Mouse (Mus musculus) lung, postnatal 0 days (tissue): ENCODE results near the gene Myo1e. TPM values are rescaled to one million over a fixed set of nuclear protein-coding genes. Genes with fewer than 3 reads are reported as not detected.

Experiments
- ATAC-seq: fragments of 200-750 bp; cut with Nextera tagmentation; 2 replicates; pipeline ENCODE4 v1.8.0; 2017; ENCODE audit warnings: moderate library complexity
- DNase-seq: peaks from one replicate; pipeline ENCODE4 v3.0.0-alpha.2; 2016; ENCODE audit warnings: low spot score
- H3K27ac ChIP-seq: fragments of 300-500 bp; sonication (generic); 2 replicates; pipeline ENCODE4 v1.5.1; 2014; ENCODE audit warnings: antibody characterized with exemption, mild to moderate bottlenecking, low read length, mixed read lengths
- H3K27me3 ChIP-seq: fragments of 300-500 bp; sonication (generic); replicated peaks from 2 replicates; pipeline ENCODE4 v1.6.1; 2014; ENCODE audit warnings: low read length, mixed read lengths; ENCODE audit not compliant: insufficient read depth
- H3K36me3 ChIP-seq: fragments of 300-500 bp; sonication (generic); 2 replicates; pipeline ENCODE4 v1.6.1; 2014; ENCODE audit warnings: low read length, mixed read lengths; ENCODE audit not compliant: insufficient read depth
- H3K4me1 ChIP-seq: fragments of 300-500 bp; sonication (generic); 2 replicates; pipeline ENCODE4 v1.6.1; 2014; ENCODE audit warnings: antibody characterized with exemption, low read depth, low read length, mixed read lengths; ENCODE audit not compliant: insufficient read depth
- H3K4me2 ChIP-seq: fragments of 300-500 bp; sonication (generic); replicated peaks from 2 replicates; pipeline ENCODE4 v1.6.1; 2014; ENCODE audit warnings: low read depth, mild to moderate bottlenecking, low read length, moderate library complexity, mixed read lengths
- H3K4me3 ChIP-seq: fragments of 300-500 bp; sonication (generic); 2 replicates; pipeline ENCODE4 v1.5.1; 2014; ENCODE audit warnings: low read depth, low read length
- H3K9ac ChIP-seq: fragments of 300-500 bp; sonication (generic); replicated peaks from 2 replicates; pipeline ENCODE4 v1.6.1; 2014; ENCODE audit warnings: low read depth, mild to moderate bottlenecking
- H3K9me3 ChIP-seq: fragments of 300-500 bp; sonication (generic); 2 replicates; pipeline ENCODE4 v1.6.1; 2016; ENCODE audit warnings: low read length, mixed read lengths
- CTCF ChIP-seq: IDR thresholded peaks from 2 replicates; pipeline ENCODE4 v1.5.1; 2016; ENCODE audit warnings: antibody characterized with exemption, mild to moderate bottlenecking
- EP300 ChIP-seq: IDR thresholded peaks from 2 replicates; pipeline ENCODE4 v1.6.1; 2016; ENCODE audit warnings: antibody characterized with exemption, mild to moderate bottlenecking, control low read depth
- WGBS: fragments of 180-500 bp; shearing (Covaris S2); extraction: QIAGEN DNeasy Blood & Tissue Kit; methylation state at CpG from one replicate; pipeline ENCODE4 v1.1.7; 2014; 5-methylcytosine and 5-hydroxymethylcytosine counted together
- polyA plus RNA-seq: library from polyadenylated mRNA; unstranded; fragments of >200 nt; fragmentation: Nextera tagmentation; extraction: Ambion mirVana; gene quantifications from 2 replicates; pipeline ENCODE4 v1.2.1, GENCODE M21; 2015

Myo1e gene
- polyA plus RNA-seq, 1 experiment from 2014 or later, result 36.0 TPM

DNA sequence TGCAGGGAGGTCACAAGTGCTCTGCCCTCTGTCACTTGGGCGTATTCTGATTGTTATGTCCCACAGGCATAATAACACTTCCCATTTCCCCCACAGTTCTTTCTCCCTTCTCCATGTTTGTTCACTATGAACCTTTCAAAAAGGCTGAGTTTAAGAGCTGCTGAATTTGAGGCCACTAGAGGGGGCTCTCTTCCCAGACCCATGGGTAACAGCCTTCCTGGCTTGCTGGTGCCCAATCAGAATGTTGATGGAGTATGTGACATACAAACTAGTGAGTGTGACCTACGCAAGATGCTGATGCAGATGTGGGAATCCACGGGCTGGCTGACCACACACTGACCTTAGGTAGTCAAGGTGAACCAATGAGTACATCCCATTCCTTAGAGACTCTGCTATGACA is 201.6 kb downstream of the Myo1e start:
- 87% methylated on average over 3 of the region's 3 CpGs for WGBS
- Histone ChIP-seq H3K9me3 (no peaks in the 10 kb centered on the region), H3K36me3 (peaks cover 10% of the 10 kb centered on the region), H3K4me1 (no peaks in the 10 kb centered on the region), H3K27me3 (no peaks in the 10 kb centered on the region), H3K4me2 (no peak overlapping the region), H3K4me3 (no peak overlapping the region), H3K27ac (no peak overlapping the region), H3K9ac (no peak overlapping the region)
- no peak for ATAC-seq
- TF ChIP-seq CTCF, result peak; percentile 71
- no peak for TF ChIP-seq EP300
- DNase-seq, result peak; percentile 71

- no peak overlapping the region for H3K9ac ChIP-seq
- H3K4me1 ChIP-seq, result no peaks in the 10 kb centered on the region
- no peak overlapping the region for H3K4me2 ChIP-seq
- peaks cover 10% of the 10 kb centered on the region for H3K36me3 ChIP-seq
- no peak overlapping the region for H3K4me3 ChIP-seq
- no peak for ATAC-seq
- TF ChIP-seq EP300 (no peak), CTCF (no peak)
- H3K9me3 ChIP-seq, result no peaks in the 10 kb centered on the region
- 95% methylated on average over 8 of the region's 8 CpGs for WGBS
- DNase-seq, result no peak
- no peaks in the 10 kb centered on the region for H3K27me3 ChIP-seq
- H3K27ac ChIP-seq, result no peak overlapping the region
Measured at GRCm38 (mm10) chr9:70409743-70410142, 202.6 kb downstream of the Myo1e start.

- TF ChIP-seq EP300, result no peak
- TF ChIP-seq CTCF, result no peak
- Histone ChIP-seq H3K27ac (no peak overlapping the region), H3K9ac (no peak overlapping the region), H3K4me3 (no peak overlapping the region), H3K4me1 (no peaks in the 10 kb centered on the region), H3K27me3 (no peaks in the 10 kb centered on the region), H3K9me3 (no peaks in the 10 kb centered on the region), H3K36me3 (peaks cover 10% of the 10 kb centered on the region), H3K4me2 (no peak overlapping the region)
- ATAC-seq (peak; percentile 58), DNase-seq (peak; percentile 74)
- WGBS, result 56% methylated on average over 11 of the region's 11 CpGs
Measured at GRCm38 (mm10) chr9:70410668-70411067, 203.5 kb downstream of the Myo1e start.

DNA sequence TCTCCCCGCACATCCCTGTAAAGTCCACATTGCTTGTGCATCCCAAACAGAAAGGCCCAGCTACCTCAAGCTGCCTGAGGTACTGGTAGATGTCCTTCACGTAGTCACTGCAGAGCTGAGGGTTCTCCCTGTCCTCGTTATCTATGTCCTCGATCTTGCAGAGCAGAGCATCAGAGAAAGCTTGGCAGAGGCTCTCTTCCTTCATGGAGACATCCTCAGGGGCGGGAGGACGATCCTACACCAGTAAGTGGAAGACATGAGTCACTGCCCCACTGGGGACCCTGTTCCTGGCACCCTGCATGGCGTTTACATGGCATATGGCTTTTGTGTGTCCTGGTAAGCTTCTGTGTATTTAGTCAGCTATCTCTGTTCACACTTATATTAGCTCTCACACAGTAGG is 205.9 kb downstream of the Myo1e start:
- 83% methylated on average over 7 of the region's 7 CpGs for WGBS

DNA sequence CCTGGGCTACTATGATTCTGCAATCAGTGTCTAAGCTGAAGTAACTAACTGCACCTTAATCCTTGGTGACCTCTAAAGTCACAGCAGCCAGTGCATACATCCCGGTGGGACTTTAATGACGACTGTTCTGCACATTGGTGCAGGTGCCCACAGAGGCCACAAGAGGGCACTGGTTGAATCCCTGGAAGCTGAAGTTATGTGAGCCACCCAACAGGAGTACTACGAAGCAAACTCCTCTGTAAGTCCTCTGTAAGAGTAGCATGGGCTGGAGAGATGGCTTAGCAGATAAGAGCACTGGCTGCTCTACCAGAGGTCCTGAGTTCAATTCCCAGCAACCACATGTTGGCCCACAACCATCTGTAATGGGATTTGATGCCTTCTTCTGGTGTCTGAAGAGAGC is 209.3 kb downstream of the Myo1e start:
- Histone ChIP-seq H3K4me1 (no peaks in the 10 kb centered on the region), H3K27me3 (no peaks in the 10 kb centered on the region), H3K27ac (no peak overlapping the region), H3K4me2 (no peak overlapping the region), H3K9me3 (no peaks in the 10 kb centered on the region), H3K4me3 (no peak overlapping the region), H3K36me3 (peaks cover 10% of the 10 kb centered on the region), H3K9ac (no peak overlapping the region)
- peak; percentile 63 for TF ChIP-seq CTCF
- TF ChIP-seq EP300, result no peak
- DNase-seq, result peak; percentile 23
- WGBS, result 76% methylated on average over 3 of the region's 3 CpGs
- ATAC-seq, result no peak

More for the DNA sequence above, 205.9 kb downstream of the Myo1e start:
- no peak overlapping the region for H3K27ac ChIP-seq
- no peak overlapping the region for H3K4me2 ChIP-seq
- TF ChIP-seq EP300 (no peak), CTCF (no peak)
- no peaks in the 10 kb centered on the region for H3K27me3 ChIP-seq
- no peak overlapping the region for H3K9ac ChIP-seq
- ATAC-seq (0 out of 2 replicates have a peak, but pooled peaks have one; percentile 18), DNase-seq (no peak)
- H3K4me1 ChIP-seq, result no peaks in the 10 kb centered on the region
- no peaks in the 10 kb centered on the region for H3K9me3 ChIP-seq
- peaks cover 10% of the 10 kb centered on the region for H3K36me3 ChIP-seq
- H3K4me3 ChIP-seq, result no peak overlapping the region

DNA sequence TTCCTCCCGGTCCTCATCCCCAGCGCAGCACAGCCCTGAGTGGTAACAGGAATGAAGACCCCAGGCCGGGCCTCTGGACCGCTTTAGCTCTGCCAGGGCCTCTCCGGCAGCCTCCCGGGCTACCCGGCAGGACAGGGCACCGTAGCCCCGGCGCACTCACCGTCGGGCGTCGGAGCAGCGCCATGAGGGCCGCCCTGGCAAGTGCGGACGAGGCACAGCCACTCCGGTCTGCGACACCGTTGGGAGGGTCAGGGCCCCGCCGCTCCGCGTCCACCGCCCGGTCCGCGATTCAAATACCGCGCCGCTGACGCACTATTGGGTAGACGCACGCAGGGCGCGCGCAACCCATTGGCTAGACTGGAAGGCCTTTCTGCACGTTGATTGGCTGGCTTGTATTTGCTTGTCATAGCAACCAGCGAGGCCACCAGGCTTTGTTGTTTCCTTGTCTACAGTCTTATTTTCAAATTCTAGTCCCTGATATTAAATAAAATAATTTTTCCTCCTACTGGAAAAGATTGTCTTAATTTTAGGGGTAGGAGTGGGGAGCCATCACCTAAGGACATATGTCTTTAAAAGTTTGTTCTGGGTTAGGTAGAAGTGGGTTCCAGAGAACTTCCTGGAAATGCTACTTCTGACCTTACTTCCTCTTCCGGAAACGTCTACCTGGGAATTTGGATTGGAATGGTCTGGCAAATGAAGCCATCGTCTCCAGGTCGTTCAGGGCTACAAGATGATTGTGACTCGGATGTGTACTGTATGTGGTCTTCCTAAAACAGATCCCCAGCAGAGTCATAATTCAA is 214.3 kb downstream of the Myo1e start, which contains the start of gene Ccnb2:
Ccnb2 (minus strand) TSS at position 291 of the 800 bp plus-strand sequence.
- Histone ChIP-seq H3K4me1 (peaks cover 4% of the 10 kb centered on the region; the same call in 1 of the 2 replicates), H3K4me2 (peak within 1 kb of the TSS; percentile 91), H3K9me3 (no peaks in the 10 kb centered on the region), H3K27ac (no peak within 1 kb of the TSS), H3K4me3 (peak within 1 kb of the TSS; percentile 48), H3K36me3 (no peaks in the 10 kb centered on the region), H3K27me3 (no peaks in the 10 kb centered on the region), H3K9ac (no peak within 1 kb of the TSS)
- WGBS, result 1% methylated on average over 44 of the region's 45 CpGs
- DNase-seq, result peak; percentile 96
- ATAC-seq, result peak; percentile 99
- TF ChIP-seq CTCF (no peak), EP300 (no peak)
